In genomic region chr11:44330851-44331773, GRCm38 (mm10) we compare ENCODE assay signal across 8 mouse cellular contexts.
DNase-seq lines count a peak whose midpoint lies in the region; TF ChIP-seq lines count a peak whose summit lies in the region.
"Had no signal": no experiment of that assay in that cellular context is flagged by ENCODE, and none has a peak within 500 bp of the region (broad histone marks: within the 10 kb centered on the region; RNA-seq: fewer than 3 reads in every experiment).

No protein-coding gene starts in this region.

- no peaks in the 10 kb centered on the region for H3K4me1 ChIP-seq in embryonic facial prominence, embryonic 10.5 days
- H3K4me1 ChIP-seq in hindbrain, embryonic 10.5 days (replicated peaks) = peaks cover 7% of the 10 kb centered on the region
- H3K4me1 ChIP-seq: liver, embryonic 13.5 days had no signal

- no peaks in the 10 kb centered on the region for H3K36me3 ChIP-seq in embryonic facial prominence, embryonic 10.5 days (replicated peaks)
- H3K36me3 ChIP-seq in hindbrain, embryonic 10.5 days = no peaks in the 10 kb centered on the region
- H3K36me3 ChIP-seq: liver, embryonic 13.5 days had no signal

- H3K27ac ChIP-seq in embryonic facial prominence, embryonic 10.5 days (replicated peaks) = no peak overlapping the region
- no peak overlapping the region for H3K27ac ChIP-seq in hindbrain, embryonic 10.5 days
- H3K27ac ChIP-seq in layer of hippocampus, adult 2 months = no peak overlapping the region
- H3K27ac ChIP-seq: liver, embryonic 13.5 days had no signal

- no peaks in the 10 kb centered on the region for H3K9me3 ChIP-seq in embryonic facial prominence, embryonic 10.5 days
- no peaks in the 10 kb centered on the region for H3K9me3 ChIP-seq in hindbrain, embryonic 10.5 days
- H3K9me3 ChIP-seq: liver, embryonic 13.5 days had no signal

- H3K27me3 ChIP-seq in embryonic facial prominence, embryonic 10.5 days (replicated peaks; ENCODE audit: low read depth, poor library complexity, severe bottlenecking) = peaks cover 5% of the 10 kb centered on the region; the same call in 1 of the 2 replicates
- H3K27me3 ChIP-seq in hindbrain, embryonic 10.5 days (ENCODE audit: insufficient read depth, poor library complexity, severe bottlenecking) = no peaks in the 10 kb centered on the region
- H3K27me3 ChIP-seq: liver, embryonic 13.5 days had no signal

- no peak overlapping the region for H3K4me3 ChIP-seq in embryonic facial prominence, embryonic 10.5 days
- H3K4me3 ChIP-seq in hindbrain, embryonic 10.5 days = no peak overlapping the region
- no peak overlapping the region for H3K4me3 ChIP-seq in layer of hippocampus, adult 2 months
- H3K4me3 ChIP-seq: liver, embryonic 13.5 days had no signal

- peak; percentile 81 for TF ChIP-seq CTCF in layer of hippocampus, adult 2 months (conservative IDR thresholded peaks at IDR 0.05)

- 41% methylated on average over 15 of the region's 15 CpGs for WGBS in embryonic facial prominence, embryonic 10.5 days
- 42% methylated on average over 15 of the region's 15 CpGs for WGBS in hindbrain, embryonic 10.5 days

- peak; percentile 17 for DNase-seq in MEL-GATA-1-ER (ENCODE audit: extremely low read depth, low read depth)
- peak; percentile 39 for DNase-seq in adrenal gland, postnatal 25 days
- DNase-seq in embryonic facial prominence, embryonic 10.5 days (ENCODE audit: low spot score) = peak; percentile 40
- DNase-seq in hindbrain, embryonic 10.5 days (ENCODE audit: low spot score) = peak; percentile 57
- peak; percentile 47 to 78 for DNase-seq in layer of hippocampus, adult 2 months (ENCODE audit: low spot score in 2 of 2)
- DNase-seq in lung, postnatal 36 days = peak; percentile 84
- peak; percentile 52 for DNase-seq in right cerebral cortex, postnatal 14 days
- DNase-seq: liver, embryonic 13.5 days had no signal

Comparison
In these comparisons a context has a peak if more than half of its experiments do, and no peak if none do; other contexts are left out.
1. DNase-seq: peak in every context shown above with its lines; median percentile 84 in lung, postnatal 36 days; 62 in layer of hippocampus, adult 2 months; 57 in hindbrain, embryonic 10.5 days; 52 in right cerebral cortex, postnatal 14 days; 40 in embryonic facial prominence, embryonic 10.5 days; 39 in adrenal gland, postnatal 25 days; 17 in MEL-GATA-1-ER.